Mouse (Mus musculus): ENCODE data around the gene Trappc12.

DNA sequence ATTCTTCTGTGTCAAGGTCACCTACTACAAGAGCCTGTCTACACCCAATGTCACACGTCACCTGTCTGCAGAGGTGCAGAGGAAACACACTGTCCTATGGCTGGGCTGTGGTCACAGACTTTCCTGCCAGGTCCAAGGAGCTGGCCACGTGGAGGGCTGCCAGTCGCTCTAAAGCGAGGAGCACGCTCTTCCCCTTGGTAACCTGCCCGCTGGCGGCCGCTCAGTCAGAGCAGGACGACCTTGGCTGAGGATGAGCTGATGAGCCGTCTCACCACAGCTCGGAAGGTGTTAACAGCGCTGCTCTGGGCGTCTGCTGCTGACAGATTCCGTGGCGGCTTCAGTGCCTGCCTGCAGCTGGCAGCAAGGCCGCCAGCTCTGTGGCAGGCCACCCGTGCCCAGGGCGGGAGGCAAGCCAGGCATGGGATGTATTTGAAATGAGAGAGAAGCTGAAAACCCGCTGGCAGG, 49.7 kb downstream of the Trappc12 start:
- TF ChIP-seq CHD2 (IDR thresholded peaks at IDR 0.05; ENCODE audit: low read depth, low read length), result no peak
- TF ChIP-seq HCFC1 (IDR thresholded peaks at IDR 0.05; ENCODE audit: borderline replicate concordance, insufficient read depth, low read length), result no peak
- no peak for TF ChIP-seq ZNF384 (IDR thresholded peaks at IDR 0.05; ENCODE audit: low read depth, low read length)
- no peak for TF ChIP-seq ZC3H11A (IDR thresholded peaks at IDR 0.05; ENCODE audit: borderline replicate concordance, low read depth, low read length)
- TF ChIP-seq MAFK (IDR thresholded peaks at IDR 0.05; ENCODE audit: insufficient read depth, low read depth, low read length), result no peak

Data from ES-E14 (cell line).